Mouse (Mus musculus) heart, adult 8-10 months (tissue): ENCODE measurements at regions not wholly inside any gene's neighbourhood (a gene's known extent, or its start where the extent isn't known, plus 50 kb on each side); places are given as distances from the start of the nearest gene placed in this dataset.
A peak's percentile ranks its signal among the peaks of the same experiment; 100 is the strongest.

ENCODE experiments used
- DNase-seq: peaks from one replicate; pipeline ENCODE4 v3.0.0; 2022; ENCODE audit warnings: low spot score

DNA sequence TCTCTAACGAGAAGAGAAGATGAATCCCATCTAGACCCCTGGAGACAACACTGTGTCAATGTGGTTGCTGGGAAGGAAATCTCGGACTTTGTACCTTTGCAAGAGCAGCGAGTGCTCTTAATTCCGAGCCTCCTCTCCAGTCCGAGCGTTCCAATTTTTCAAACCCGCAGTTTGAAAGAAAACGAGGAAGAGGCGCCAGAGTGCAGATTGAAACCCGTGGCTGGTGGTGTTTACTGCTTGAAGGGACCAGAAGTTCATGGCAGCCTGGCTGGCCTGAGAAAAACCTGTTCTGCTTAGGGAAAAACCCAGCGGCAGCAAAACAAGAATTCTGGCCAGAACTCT is 83.7 kb upstream of the Zfp648 start:
- no peak for DNase-seq

DNA sequence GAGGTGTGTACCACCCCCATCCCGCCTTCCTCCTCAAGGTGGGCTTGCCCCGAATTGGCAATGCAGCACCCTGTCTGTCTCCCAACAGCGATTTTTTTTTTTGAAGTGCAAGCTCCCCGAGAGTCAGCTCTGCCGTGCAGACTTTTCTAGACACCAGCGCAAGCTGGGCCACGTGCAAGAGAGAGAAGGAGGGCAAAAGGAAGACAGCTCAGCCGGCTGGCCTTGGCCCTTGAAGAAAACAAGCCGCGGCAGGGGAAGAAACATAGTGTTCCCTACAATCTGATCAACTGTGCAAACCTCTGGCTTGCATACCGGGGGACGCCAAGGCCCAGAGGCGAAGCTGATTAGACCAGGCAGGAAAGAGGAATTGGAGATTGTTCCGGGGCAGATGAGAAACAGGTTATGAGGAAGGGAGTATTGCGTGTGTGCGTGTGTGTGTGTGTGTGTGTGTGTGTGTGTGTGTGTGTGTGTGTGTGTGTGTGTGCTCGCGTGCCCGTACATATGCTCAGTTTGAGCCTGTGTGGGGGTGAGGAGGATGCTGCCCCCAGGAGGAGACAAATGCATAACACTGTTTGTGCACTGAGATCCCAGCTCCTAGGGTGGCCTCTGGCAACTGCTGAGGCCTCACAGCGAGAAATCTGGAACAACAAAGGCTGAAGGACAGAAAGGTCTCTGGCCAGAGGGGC is 83.2 kb upstream of the Zfp648 start:
- DNase-seq, result peak; percentile 74

DNA sequence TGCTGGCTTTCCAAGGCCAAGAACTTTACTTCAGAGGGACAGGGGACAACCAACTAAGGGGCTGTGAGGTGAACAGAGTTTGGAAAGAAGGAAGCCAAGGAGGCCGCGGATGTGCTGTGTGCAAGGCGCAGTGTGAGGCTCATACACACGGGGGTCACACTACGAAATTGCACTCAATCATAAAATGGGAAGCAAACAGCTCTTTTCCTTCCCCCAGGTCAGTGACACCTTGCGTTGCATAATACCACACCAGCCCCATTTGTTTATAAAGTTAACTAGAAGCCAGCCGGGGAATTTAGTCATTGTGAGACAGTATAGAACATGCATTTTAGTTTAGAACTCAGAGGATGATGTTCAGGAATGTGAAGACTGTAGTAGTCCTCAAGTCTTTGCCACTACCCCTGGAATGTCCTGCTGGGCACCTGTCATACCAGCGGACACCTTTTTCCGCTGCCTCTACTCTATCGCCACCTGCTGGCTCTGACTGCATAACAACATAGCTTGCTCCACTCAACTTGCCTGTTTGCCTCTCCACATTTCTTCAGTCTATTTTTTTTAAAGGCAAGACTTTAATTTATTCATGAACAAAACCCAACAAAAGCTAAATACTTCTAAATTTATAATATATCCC is 82.5 kb upstream of the Zfp648 start:
- peak; percentile 67 for DNase-seq

DNA sequence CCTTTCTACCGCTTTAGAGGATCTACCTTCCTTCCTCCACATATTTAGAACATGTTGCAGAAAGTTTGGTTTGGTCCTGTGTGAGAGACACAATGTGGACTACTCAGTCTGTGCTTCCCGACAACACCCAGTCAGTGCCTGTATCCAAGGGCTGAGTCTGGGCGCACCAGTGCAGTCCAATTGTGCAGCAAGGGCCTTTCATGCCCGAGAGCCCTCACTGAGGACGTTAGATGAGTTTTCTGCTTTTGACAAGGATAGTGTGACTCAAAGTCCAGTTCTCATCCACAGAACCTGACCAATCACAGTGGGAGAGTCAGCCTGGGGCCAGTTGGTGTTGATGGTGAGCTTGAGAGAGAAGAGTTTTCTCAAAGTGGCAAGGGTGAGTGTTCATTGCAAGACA is 81.4 kb upstream of the Zfp648 start:
- no peak for DNase-seq

DNA sequence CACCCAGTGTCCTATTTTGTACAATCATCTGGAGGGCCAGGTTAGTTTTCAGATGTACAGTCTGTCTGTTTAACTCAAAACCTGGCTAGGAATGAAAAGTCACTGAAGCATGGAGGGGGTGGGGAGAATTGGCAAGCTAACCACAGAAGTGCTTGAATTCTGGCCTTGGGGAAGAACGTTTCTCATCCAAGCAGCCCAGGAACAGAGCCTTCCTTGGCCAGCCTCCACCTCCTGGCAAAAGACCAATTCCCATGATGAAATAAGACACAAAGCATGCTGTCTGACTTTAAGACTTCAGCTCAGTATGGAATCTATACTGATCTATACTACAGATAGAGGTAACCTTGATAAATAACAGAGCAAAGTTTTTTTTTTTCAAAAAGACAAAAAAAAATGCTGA is 80.3 kb upstream of the Zfp648 start:
- DNase-seq, result peak; percentile 87

DNA sequence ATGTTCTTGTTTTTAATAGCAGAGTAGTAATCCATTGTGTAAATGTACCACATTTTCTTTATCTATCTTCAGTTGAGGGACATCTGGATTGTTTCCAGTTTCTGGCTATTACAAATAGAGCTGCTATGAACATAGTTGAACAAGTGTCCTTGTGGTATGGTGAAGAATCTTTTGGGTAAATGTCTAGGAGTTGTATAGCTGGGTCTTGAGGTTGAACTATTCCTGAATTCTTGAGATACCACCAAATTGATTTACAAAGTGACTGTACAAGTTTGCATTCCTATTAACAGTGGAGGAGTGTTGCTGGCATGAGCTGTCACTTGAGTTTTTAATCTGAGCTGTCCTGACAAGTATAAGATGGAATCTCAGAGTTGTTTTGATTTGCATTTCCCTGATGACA is 76.0 kb upstream of the Zfp648 start:
- no peak for DNase-seq

DNA sequence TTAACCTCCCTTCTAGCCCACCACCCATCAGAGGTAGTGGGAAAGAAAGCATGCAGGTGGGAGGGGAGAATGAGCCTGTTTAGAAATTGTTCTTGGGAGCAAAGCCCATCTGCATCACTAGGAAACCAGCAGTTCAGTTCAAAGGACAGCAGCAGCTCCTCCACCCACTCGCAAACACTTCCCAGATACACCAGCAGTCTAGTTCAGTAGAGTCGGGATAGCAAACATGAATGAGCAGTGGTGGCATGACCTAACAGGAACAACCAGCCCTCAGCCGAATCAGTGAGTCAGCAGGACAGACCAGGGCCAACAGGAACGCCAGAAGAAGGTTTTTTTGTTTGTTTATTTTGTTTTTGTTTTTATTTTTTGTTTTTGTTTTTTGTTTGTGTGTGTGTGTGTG is 74.5 kb upstream of the Zfp648 start:
- no peak for DNase-seq

DNA sequence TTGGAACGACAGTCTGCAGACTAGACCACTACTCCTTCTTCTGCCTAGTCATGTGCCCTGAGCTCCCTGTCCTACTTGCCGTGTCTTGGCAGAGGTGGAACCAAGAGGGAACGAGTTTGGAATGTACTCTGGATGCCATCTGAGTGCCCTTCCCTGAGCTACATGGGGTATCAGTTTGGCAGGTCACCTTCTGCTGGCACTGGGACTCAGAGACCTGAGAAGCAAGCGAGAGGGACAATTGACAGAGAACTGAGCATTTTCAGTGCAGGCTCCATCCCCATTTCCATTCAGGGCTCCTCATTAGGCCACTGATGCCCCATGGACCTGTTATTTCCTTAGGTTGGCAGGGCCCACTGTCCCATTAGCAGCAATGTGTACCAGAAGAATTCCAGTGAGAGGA is 61.5 kb upstream of the Zfp648 start:
- no peak for DNase-seq

DNA sequence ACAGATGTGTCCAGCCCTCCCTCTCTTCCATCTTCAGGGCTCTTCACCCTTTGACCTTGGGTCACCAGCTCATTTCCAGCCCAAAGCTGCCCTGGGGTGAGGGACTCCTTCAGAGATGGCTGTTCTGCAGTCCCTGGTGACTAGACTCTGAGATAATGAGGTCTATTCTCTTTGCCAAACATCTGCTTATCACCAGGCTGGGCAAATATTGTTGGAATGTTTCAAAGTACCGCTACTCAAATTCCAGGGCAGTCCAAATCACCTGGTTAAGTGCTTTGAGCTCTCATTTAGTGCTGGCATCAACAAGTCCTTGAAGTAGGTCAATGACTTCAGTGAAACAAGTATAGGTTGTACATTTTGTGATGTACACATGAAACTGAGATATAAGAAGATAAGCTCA is 57.3 kb upstream of the Zfp648 start:
- no peak for DNase-seq

DNA sequence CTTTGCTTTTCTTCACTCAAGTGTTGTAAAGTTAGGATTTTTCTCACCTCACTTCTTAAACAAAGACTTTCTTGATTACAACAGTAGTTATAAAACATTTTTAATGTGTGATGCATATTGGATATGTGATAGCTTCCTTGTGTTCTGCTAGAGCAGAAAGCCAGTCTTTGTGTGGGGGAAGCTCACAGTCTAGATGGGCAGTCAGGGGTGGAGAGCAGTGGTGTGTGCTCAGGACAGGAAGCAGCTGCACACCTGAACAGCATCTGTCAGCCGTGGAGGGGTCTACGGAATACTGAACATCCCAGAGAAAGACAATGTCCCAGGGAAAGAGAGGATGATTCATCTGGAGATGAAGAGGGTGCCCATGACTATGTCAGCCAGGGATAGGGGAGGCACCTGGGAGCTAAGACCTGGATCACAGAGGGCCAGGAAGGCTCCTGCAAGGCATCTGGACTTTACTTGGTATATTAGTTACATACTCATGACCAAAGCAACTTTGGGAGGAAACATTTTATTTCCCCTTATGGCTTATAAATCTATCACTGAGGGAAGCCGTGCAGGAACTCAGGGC is 53.9 kb upstream of the Zfp648 start:
- no peak for DNase-seq

DNA sequence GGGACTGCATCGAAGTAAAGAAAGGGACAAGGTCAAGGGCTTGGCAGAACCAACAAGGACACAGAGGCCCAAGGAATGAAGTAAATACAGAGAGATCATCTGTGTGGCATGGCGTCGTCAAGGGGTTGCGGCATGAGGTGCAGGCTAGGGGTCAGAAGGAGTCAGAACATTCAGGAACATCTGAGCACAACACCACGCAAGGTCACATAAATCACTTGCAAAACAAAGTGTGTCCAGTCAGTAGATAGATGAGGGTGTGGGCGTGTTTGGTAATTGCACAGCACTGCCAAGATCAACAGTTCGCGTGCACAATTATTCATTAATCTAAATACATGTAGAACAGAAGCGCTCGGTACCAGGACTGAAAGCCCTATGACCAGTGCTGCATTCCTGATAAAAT is 52.0 kb upstream of the Zfp648 start:
- no peak for DNase-seq

DNA sequence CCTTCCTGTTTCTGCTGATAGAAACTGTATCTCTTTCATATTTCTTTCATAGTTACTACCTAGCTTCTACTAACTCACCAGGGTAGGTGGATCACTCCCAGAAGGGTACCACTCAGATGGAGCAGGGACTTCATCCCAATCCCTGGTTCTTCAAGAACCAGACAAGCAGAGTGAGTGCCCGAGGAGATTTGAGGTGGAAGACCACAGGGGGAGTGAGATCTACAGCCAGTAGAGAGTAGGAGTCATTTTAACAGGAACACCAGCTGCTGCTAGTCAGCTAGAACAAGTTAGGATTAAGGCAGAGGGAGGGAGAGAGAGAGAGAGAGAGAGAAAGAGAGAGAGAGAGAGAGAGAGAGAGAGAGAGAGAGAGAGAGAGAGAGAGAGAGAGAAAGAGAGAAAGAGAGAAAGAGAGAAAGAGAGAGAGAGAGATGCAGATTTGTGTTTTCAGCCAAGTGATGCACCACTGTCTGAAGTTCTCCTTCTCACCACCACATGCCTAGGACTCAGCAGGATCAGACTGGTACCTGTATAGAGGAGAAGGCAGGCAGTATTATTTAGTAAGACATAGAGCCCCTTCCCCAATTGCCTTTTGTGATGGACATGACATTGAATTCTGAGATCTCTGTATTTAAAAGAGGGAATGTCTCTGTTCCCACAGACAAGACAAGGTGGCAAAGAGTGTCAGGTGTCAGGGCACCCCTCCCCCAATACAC is 51.4 kb upstream of the Zfp648 start:
- DNase-seq, result no peak

DNA sequence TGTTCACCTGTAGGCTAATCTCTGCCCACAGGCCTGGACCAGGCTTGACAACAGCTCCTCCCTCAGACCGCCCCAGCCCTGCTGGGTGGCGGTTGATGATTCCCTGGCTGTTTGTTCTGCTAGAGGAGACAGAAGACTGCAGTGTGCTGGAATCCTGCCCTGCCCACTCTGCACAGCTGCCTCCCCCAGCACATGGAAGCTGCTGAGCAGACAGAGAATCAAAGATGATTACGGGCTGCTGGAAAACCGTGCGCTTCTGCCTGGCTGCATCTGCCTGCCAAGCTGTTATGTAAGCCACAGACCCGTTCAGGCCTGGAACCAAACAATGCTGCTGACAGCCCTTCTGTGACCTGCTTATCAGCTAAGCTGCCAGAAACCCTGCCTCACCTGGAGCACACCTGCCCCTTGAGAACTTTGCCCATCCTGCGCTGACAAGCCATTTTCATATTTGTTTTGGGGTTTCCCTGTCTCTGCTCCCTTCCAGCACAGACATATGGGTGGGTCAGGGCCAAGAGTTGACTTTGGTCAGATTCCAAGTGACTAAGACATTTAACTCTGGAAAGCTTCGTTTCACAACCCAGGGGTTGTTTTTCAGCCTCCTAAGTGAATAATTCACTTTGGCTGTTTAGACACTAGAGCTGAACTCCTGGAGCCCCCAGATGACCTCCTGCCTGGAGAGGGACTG is 50.7 kb upstream of the Zfp648 start:
- DNase-seq, result peak; percentile 80
